Mouse (Mus musculus) heart, embryonic 15.5 days (tissue): ENCODE results near the gene 1700003E16Rik. TPM values are rescaled to one million over a fixed set of nuclear protein-coding genes. Genes with fewer than 3 reads are reported as not detected.

Source experiments
- ATAC-seq: fragments of 200-750 bp; cut with Nextera tagmentation; replicated peaks from 2 replicates; pipeline ENCODE4 v1.8.0; 2017; ENCODE audit warnings: low read depth, moderate TSS enrichment; ENCODE audit not compliant: insufficient number of reproducible peaks, insufficient read depth, low FRiP score
- H3K27ac ChIP-seq: fragments of 300-500 bp; sonication (generic); 2 replicates; pipeline ENCODE4 v1.5.1; 2015; ENCODE audit warnings: mild to moderate bottlenecking, inconsistent platforms
- H3K27me3 ChIP-seq: fragments of 300-500 bp; sonication (generic); 2 replicates; pipeline ENCODE4 v1.6.1; 2015; ENCODE audit warnings: inconsistent platforms
- H3K36me3 ChIP-seq: fragments of 300-500 bp; sonication (generic); 2 replicates; pipeline ENCODE4 v1.6.1; 2015; ENCODE audit warnings: mild to moderate bottlenecking, inconsistent platforms
- H3K4me1 ChIP-seq: fragments of 300-500 bp; sonication (generic); replicated peaks from 2 replicates; pipeline ENCODE4 v1.6.1; 2015; ENCODE audit warnings: inconsistent platforms
- H3K4me2 ChIP-seq: fragments of 300-500 bp; sonication (generic); 2 replicates; pipeline ENCODE4 v1.6.1; 2015; ENCODE audit warnings: inconsistent platforms, mild to moderate bottlenecking, moderate library complexity
- H3K4me3 ChIP-seq: fragments of 300-500 bp; sonication (generic); 2 replicates; pipeline ENCODE4 v1.5.1; 2015; ENCODE audit warnings: mild to moderate bottlenecking, inconsistent platforms
- H3K9ac ChIP-seq: fragments of 300-500 bp; sonication (generic); 2 replicates; pipeline ENCODE4 v1.6.1; 2015; ENCODE audit warnings: mild to moderate bottlenecking, inconsistent platforms
- H3K9me3 ChIP-seq: fragments of 300-500 bp; sonication (generic); replicated peaks from 2 replicates; pipeline ENCODE4 v1.6.1; 2016; ENCODE audit warnings: inconsistent platforms
- WGBS: fragments of 180-500 bp; shearing (Covaris S2); methylation state at CpG from one replicate; pipeline ENCODE4 v1.1.7; 2015; ENCODE audit warnings: mixed read lengths; 5-methylcytosine and 5-hydroxymethylcytosine counted together
- polyA plus RNA-seq: library from polyadenylated mRNA; unstranded; fragments of >200 nt; fragmentation: Nextera tagmentation; extraction: Ambion mirVana; gene quantifications from 2 replicates; pipeline ENCODE4 v1.2.1, GENCODE M21; 2015

Gene 1700003E16Rik
- polyA plus RNA-seq, 1 experiment from 2014 or later = 0.91 TPM

DNA sequence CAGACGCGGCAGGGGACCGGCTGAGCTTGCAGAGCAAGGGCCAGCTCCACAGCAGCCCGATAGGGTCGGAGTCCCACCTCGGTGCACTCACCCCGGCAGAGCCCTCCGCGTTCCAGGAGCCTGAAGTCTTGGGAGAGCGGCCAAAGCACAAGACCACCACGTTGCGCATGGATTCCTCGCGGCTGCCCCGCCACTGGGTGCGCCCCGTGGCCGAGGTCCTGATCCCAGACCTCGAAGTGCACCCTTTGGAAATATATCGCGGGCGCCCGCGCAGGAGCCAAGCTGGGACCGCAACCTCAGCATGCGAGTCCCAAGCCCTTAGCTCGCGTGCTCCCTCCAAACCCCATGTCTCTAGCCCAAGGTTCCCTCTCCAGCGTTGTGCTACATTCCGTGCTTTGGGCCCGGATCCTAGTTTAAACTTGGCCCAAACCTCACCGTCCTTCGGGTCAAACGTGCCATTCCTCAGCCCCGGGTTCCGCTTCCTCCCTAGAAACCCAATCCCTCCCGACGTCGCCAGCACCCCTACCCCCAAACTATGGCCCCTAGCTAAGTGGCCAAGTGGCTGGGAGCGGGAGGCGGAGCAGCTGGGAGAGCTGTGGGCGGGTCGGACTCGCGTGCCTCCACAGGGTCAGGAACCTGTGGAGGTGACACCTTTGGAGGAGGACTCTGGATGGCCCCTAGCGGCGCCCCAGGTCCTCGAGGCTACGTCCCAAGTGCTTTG, 5.9 kb downstream of the 1700003E16Rik start:
- Histone ChIP-seq H3K9ac (peak overlapping the region; percentile 46), H3K4me2 (peak overlapping the region; percentile 82), H3K9me3 (no peaks in the 10 kb centered on the region), H3K4me1 (peaks cover 32% of the 10 kb centered on the region), H3K27ac (no peak overlapping the region), H3K4me3 (peak overlapping the region; percentile 52), H3K36me3 (no peaks in the 10 kb centered on the region), H3K27me3 (peaks cover 30% of the 10 kb centered on the region)
- ATAC-seq = no peak
- 1% methylated on average over 49 of the region's 49 CpGs for WGBS

DNA sequence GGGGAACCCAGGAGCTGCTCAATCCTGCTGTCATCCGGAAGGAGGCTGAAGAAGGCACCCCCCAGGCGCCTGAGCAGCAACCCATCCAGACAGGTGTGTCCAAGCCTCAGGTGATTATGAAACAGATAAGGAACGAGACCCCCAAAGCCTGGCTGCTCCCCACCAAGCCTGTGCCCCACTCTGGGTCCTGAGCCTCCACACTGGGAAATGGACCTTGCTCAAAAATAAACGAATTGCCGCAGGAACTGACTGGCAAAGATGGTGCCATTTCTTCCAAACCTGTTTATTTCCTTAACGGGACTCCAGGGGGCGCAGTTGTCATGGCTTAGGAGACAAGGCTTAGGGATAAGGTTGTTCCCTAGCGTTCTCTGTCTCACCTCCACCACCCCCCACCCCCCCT, 6.5 kb downstream of the 1700003E16Rik start:
- peak overlapping the region; percentile 82 for H3K4me2 ChIP-seq
- H3K9ac ChIP-seq = peak overlapping the region; percentile 46; the same call in 1 of the 2 replicates
- H3K27ac ChIP-seq = no peak overlapping the region
- H3K27me3 ChIP-seq = peaks cover 30% of the 10 kb centered on the region
- no peaks in the 10 kb centered on the region for H3K36me3 ChIP-seq
- no peak for ATAC-seq
- WGBS = 0% methylated on average over 8 of the region's 8 CpGs
- peaks cover 34% of the 10 kb centered on the region for H3K4me1 ChIP-seq
- peak overlapping the region; percentile 52 for H3K4me3 ChIP-seq
- H3K9me3 ChIP-seq = no peaks in the 10 kb centered on the region

DNA sequence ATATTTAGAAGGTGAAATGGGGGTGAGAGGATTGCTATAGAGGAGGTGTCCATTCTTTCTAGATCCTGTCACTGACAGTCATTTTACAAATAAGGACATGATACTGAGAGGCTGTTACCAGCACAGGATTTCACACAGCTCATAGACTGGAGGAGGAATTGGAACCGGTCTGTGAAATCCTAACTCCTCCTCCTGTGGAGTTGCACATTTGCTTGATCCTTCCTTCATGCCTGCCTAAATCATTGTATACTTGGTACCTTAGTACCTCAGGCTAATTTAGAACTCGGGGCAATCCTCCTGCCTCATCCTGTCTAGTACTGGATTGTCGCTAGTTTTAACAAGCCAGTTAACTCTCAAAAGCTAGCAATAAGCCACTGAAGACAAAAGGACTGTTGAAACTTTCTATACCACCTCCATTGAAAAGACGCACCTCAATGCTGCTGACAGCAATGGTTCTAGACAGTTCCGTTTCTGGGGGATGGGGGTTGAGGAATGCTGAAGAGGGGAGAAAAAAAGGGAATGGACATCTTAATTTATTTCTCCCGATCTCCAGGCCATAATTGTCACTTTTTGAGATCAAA, 8.9 kb downstream of the 1700003E16Rik start:
- Histone ChIP-seq H3K9ac (peak overlapping the region; percentile 98), H3K36me3 (no peaks in the 10 kb centered on the region), H3K27me3 (peaks cover 26% of the 10 kb centered on the region), H3K4me1 (peaks cover 40% of the 10 kb centered on the region), H3K4me2 (peak overlapping the region; percentile 69), H3K9me3 (no peaks in the 10 kb centered on the region), H3K27ac (peak overlapping the region; percentile 79), H3K4me3 (peak overlapping the region; percentile 96)
- ATAC-seq = no peak
- whole genome bisulfite sequencing = 4% methylated on average over 6 of the region's 6 CpGs

DNA sequence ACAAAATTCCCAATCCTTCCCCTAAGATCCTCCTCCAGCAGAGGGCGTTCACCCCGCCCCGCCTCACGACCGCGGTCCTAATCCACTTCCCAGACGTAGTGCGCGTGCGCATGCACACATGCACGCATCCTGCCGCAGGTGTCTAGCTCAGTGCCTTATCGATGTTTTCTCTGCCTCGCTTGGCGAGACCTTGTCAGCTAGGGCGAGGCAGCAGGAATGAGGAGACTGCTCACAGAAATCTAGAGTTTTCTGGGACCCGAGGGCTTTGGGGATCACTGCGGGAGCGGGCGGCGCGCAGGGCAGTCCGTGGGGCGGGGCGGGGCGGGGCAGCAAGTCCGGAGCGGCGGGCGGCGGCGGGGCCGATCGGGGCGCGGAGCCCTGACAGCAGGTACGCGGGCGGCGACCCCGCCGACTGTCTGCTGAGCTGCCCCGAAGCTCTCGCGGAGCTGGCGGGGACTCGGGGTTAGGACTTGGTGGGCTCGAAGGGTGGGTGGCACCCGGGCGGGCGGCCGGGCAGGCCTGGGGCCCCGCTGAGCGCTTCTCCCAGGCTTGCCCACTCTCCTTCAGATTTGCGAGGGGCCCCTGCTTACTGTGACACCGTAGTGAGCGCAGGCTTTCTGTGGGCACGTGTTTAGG, 9.5 kb downstream of the 1700003E16Rik start, which contains the start of gene Dctn1:
Dctn1 (plus strand) TSS at position 314 of the 636 bp plus-strand sequence.
- WGBS = under 1% methylated on average over 49 of the region's 58 CpGs

DNA sequence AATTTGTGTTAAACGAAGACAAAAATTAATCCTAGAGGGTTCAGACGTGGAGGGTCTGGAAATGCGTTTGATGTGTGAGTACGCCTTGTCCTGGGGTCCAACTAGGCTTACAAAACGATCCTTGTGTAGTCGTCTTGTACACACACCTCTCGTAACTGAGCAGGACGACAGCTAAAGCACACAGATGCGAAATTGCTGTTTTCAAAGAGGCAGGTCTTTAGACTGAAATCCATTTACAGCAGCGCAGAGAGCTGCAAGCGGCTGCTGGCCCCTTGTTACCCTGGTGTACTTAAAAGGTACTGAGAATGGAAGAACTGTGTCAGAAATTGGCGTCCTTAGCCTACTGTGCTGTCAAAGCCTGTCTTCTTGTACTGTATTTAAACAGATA, 10.0 kb downstream of the 1700003E16Rik start:
- H3K27ac ChIP-seq = peak overlapping the region; percentile 79
- no peaks in the 10 kb centered on the region for H3K9me3 ChIP-seq
- WGBS = 0% methylated on average over 12 of the region's 12 CpGs
- peaks cover 15% of the 10 kb centered on the region for H3K27me3 ChIP-seq
- peak overlapping the region; percentile 98 for H3K9ac ChIP-seq
- ATAC-seq = no peak
- peak overlapping the region; percentile 69 for H3K4me2 ChIP-seq
- peak overlapping the region; percentile 96 for H3K4me3 ChIP-seq
- H3K36me3 ChIP-seq = no peaks in the 10 kb centered on the region
- peaks cover 38% of the 10 kb centered on the region for H3K4me1 ChIP-seq

More for the DNA sequence above, 9.5 kb downstream of the 1700003E16Rik start, which contains the start of gene Dctn1:
- Histone ChIP-seq H3K4me2 (peak within 1 kb of the TSS; percentile 69), H3K4me1 (peaks cover 40% of the 10 kb centered on the region), H3K27me3 (peaks cover 20% of the 10 kb centered on the region), H3K27ac (peak within 1 kb of the TSS; percentile 79), H3K36me3 (no peaks in the 10 kb centered on the region), H3K9ac (peak within 1 kb of the TSS; percentile 98), H3K9me3 (no peaks in the 10 kb centered on the region), H3K4me3 (peak within 1 kb of the TSS; percentile 96)
- ATAC-seq = peak; percentile 76

DNA sequence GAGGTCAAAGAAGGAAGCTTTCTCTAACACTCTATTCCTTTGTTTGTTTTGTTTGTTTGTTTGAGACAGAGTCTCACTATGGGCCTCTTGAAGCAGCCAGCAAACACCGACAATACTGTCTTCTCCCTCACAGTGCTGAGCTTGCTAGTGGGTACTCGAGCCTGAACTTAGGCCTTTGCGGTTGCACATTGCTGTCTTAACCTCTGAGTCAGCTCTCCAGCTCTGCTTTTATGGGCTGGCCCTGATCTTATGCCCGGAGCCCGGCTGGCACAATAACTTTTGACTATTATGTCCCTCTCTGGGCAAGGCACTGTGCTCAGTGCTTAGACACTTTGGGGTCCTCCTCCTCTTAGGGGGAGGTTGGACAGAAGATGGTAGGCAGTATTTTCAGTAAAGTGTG, 13.7 kb downstream of the 1700003E16Rik start:
- Histone ChIP-seq H3K4me3 (no peak overlapping the region), H3K9me3 (no peaks in the 10 kb centered on the region), H3K27me3 (no peaks in the 10 kb centered on the region), H3K36me3 (no peaks in the 10 kb centered on the region), H3K4me2 (no peak overlapping the region), H3K4me1 (peaks cover 21% of the 10 kb centered on the region), H3K27ac (no peak overlapping the region), H3K9ac (no peak overlapping the region)
- WGBS = 82% methylated on average over 5 of the region's 5 CpGs
- no peak for ATAC-seq

DNA sequence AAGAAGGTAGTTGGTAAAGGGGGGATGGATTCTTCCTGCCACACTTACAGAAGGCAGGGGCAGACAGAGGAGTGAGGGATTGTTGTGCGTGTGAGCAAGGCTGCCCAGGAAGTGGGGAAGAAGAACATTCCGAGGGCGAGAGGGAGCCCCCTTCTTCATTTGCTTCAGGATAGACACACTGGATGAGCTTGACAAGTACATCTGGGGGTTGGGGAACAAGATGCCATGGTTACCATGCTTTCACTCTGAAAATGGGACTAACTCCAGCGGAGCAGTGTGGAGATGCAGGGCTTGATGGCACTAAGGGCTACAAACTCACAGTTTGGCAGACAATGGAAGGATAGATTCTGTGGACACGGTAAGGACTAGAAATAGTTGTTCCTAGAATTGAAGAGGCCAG, 14.9 kb downstream of the 1700003E16Rik start:
- Histone ChIP-seq H3K27me3 (no peaks in the 10 kb centered on the region), H3K4me1 (peaks cover 19% of the 10 kb centered on the region), H3K9me3 (no peaks in the 10 kb centered on the region), H3K27ac (no peak overlapping the region), H3K36me3 (no peaks in the 10 kb centered on the region), H3K4me2 (no peak overlapping the region), H3K4me3 (no peak overlapping the region), H3K9ac (no peak overlapping the region)
- no peak for ATAC-seq
- WGBS = 74% methylated on average over 5 of the region's 5 CpGs

DNA sequence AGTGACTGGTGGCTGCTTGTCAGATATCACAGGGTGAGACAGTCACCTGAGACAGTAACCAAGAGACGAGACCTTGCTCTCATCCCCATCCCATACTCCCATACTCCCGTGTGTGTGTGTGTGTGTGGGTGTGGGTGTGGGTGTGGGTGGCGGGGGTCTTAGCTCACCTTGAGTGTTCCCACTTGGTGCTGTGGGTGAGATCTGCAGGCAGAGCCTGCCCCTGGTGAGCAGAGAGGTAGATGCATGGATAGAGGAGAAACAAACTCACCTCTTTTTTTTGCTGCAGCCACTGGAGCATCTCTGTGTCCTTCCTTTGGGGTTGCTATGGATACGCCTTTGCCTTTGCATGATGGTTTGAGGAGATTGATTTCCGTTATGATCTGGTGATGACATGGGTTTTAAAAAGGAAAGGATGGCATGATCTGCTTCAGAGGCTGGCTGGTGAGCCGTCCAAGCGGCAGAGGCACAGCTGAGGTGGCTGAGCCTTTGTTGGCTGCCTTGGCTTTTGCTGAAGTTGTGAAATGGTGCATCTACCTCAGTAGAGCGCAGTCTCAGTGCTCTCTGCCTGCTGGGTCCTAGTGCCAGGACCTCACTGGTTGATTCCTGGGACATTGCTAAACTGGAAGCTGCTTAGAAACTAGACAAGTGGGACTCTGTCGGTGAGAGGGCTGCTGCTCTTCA, 16.2 kb downstream of the 1700003E16Rik start:
- Histone ChIP-seq H3K4me3 (no peak overlapping the region), H3K9ac (no peak overlapping the region), H3K4me2 (no peak overlapping the region), H3K4me1 (0 out of 2 replicates have a peak, but pooled peaks cover 8% of the 10 kb centered on the region), H3K27me3 (no peaks in the 10 kb centered on the region), H3K36me3 (peaks cover 4% of the 10 kb centered on the region; the same call in 1 of the 2 replicates), H3K9me3 (no peaks in the 10 kb centered on the region), H3K27ac (no peak overlapping the region)
- ATAC-seq = no peak
- WGBS = 71% methylated on average over 9 of the region's 9 CpGs

DNA sequence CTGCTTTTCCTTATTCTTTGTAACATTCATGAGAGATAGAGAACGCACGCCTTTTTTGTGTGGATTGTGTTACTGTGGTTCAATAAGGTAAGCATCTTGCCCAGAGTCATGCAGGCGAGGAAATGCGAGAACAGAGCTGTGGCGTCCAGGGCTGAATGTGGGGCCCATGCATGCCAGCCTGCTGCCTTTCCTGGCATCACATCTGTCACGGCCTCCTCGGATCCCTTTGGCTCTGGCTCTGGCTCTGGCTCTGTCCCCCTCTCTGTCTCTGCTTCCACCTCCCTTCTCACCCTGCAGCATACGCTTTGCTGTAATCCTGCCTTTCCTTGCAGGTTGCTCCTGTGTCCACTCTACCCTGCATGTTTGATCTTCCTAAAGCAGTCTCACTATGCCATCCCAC, 19.8 kb downstream of the 1700003E16Rik start:
- no peak overlapping the region for H3K27ac ChIP-seq
- H3K27me3 ChIP-seq = no peaks in the 10 kb centered on the region
- H3K9ac ChIP-seq = no peak overlapping the region
- 81% methylated on average over 8 of the region's 8 CpGs for WGBS
- no peak overlapping the region for H3K4me2 ChIP-seq
- no peak for ATAC-seq
- H3K4me3 ChIP-seq = no peak overlapping the region
- peaks cover 4% of the 10 kb centered on the region; the same call in 1 of the 2 replicates for H3K36me3 ChIP-seq
- H3K9me3 ChIP-seq = no peaks in the 10 kb centered on the region
- H3K4me1 ChIP-seq = peaks cover 17% of the 10 kb centered on the region

DNA sequence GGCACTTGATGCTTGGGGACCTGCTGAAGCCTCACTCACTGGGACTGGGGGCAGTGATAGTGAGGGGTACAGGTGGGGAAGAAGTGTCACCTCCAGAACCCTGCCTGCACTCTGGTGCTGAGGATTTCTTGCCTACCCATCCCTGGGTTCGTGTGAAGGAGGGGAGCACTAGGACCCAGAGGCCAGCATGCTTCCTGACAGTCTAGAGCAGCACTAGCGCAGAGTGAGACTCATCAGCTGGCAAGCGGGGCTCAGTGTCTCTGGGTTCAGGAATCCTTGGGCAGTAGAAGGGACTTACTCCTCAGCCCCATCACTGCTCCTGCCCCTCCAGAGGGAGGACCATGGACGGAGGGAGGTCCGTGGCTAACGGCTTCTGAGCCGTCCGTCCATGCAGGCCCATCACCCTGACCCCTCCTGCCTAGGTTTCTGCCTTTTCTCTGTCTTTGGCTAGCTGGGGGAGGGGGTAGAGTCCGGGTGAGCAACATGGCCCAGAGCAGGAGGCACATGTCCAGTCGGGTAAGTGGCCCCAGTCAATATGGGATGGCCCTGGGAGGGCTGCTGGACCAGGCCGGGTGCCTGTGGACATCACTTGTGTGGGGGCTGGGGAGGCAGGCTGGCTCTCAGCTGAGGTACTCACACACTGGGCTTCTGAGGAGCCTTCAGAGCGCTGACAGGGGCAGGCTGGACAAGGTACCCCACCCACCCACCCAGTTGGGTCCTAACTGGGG, 23.4 kb downstream of the 1700003E16Rik start:
- Histone ChIP-seq H3K27ac (no peak overlapping the region), H3K9ac (peak overlapping the region; percentile 50), H3K4me1 (peaks cover 15% of the 10 kb centered on the region), H3K9me3 (no peaks in the 10 kb centered on the region), H3K4me2 (peak overlapping the region; percentile 65), H3K27me3 (no peaks in the 10 kb centered on the region), H3K36me3 (peaks cover 27% of the 10 kb centered on the region), H3K4me3 (peak overlapping the region; percentile 35)
- ATAC-seq = peak; percentile 42; the same call in 1 of the 2 replicates
- WGBS = 29% methylated on average over 12 of the region's 12 CpGs
